Mouse (Mus musculus) right cerebral cortex, adult 18-20 months (tissue): ENCODE results near the gene Olfr282.
"Not testable (repeated sequence)": the region's sequence is repeated elsewhere in the genome, so short reads cannot be mapped to it uniquely, and the experiment has no call there.

Experiments
- DNase-seq: peaks from one replicate; pipeline ENCODE4 v3.0.0; 2022; ENCODE audit warnings: mixed read lengths

Olfr282 gene

GRCm38 (mm10) chr15:98430925-98431324, at the start of gene Olfr282:
Gene Olfr282 (plus strand): TSS chr15:98431225.
- not testable (repeated sequence) for DNase-seq

GRCm38 (mm10) chr15:98387621-98388020, 43.4 kb upstream of the Olfr282 start:
- no peak for DNase-seq

GRCm38 (mm10) chr15:98389796-98390195, 41.2 kb upstream of the Olfr282 start:
- peak; percentile 67 for DNase-seq

- DNase-seq: no peak
Observed at GRCm38 (mm10) chr15:98391081-98391902, 39.7 kb upstream of the Olfr282 start.

- DNase-seq: no peak
Observed at GRCm38 (mm10) chr15:98391903-98392187, 39.2 kb upstream of the Olfr282 start.

- DNase-seq: no peak
Observed at GRCm38 (mm10) chr15:98397136-98397535, 33.9 kb upstream of the Olfr282 start.

GRCm38 (mm10) chr15:98402356-98402755, 28.7 kb upstream of the Olfr282 start:
- no peak for DNase-seq

- DNase-seq: peak; percentile 8
Observed at GRCm38 (mm10) chr15:98408406-98409060, 22.5 kb upstream of the Olfr282 start.

GRCm38 (mm10) chr15:98409635-98410034, 21.4 kb upstream of the Olfr282 start:
- DNase-seq: no peak

GRCm38 (mm10) chr15:98410249-98410648, 20.8 kb upstream of the Olfr282 start:
- DNase-seq: no peak

GRCm38 (mm10) chr15:98415996-98416395, 15.0 kb upstream of the Olfr282 start:
- DNase-seq: no peak

- DNase-seq: not testable (repeated sequence)
Observed at GRCm38 (mm10) chr15:98416802-98417201, 14.2 kb upstream of the Olfr282 start.

- not testable (repeated sequence) for DNase-seq
Observed at GRCm38 (mm10) chr15:98417285-98417684, 13.7 kb upstream of the Olfr282 start.

GRCm38 (mm10) chr15:98418096-98418495, 12.9 kb upstream of the Olfr282 start:
- no peak for DNase-seq

GRCm38 (mm10) chr15:98420897-98421296, 10.1 kb upstream of the Olfr282 start:
- no peak for DNase-seq

GRCm38 (mm10) chr15:98424326-98424725, 6.7 kb upstream of the Olfr282 start:
- DNase-seq: no peak

GRCm38 (mm10) chr15:98424753-98425152, 6.3 kb upstream of the Olfr282 start:
- DNase-seq: no peak

GRCm38 (mm10) chr15:98425188-98425587, 5.8 kb upstream of the Olfr282 start:
- no peak for DNase-seq

- DNase-seq: no peak
Observed at GRCm38 (mm10) chr15:98444561-98444960, 13.5 kb downstream of the Olfr282 start.

GRCm38 (mm10) chr15:98448521-98448920, 17.5 kb downstream of the Olfr282 start:
- no peak for DNase-seq

GRCm38 (mm10) chr15:98452288-98452687, 21.3 kb downstream of the Olfr282 start, which contains the start of gene Olfr281:
Gene Olfr281 (plus strand): TSS chr15:98452588.
- no peak for DNase-seq

- no peak for DNase-seq
Observed at GRCm38 (mm10) chr15:98469596-98469995, 38.6 kb downstream of the Olfr282 start, which contains the start of gene OR5BS1P. Gene OR5BS1P (plus strand): TSS chr15:98469896.

GRCm38 (mm10) chr15:98471539-98471938, 40.5 kb downstream of the Olfr282 start:
- DNase-seq: no peak

- no peak for DNase-seq
Observed at GRCm38 (mm10) chr15:98474958-98475357, 43.9 kb downstream of the Olfr282 start.
